Mouse (Mus musculus) large intestine, adult 2 months (tissue): ENCODE measurements around the gene Hnrnph2. TPM values are rescaled to one million over a fixed set of nuclear protein-coding genes. Genes with fewer than 3 reads are reported as not detected.

Experiments
- polyA plus RNA-seq: library from polyadenylated mRNA; depleted of rRNA; stranded (reverse); fragments of >200 nt; gene quantifications from 2 replicates; pipeline ENCODE4 v1.2.3, GENCODE M21; 2012; rRNA removed

Hnrnph2 gene
- polyA plus RNA-seq, 1 experiment: 9.3 TPM

Other genes starting within 250 kb of the Hnrnph2 start
- gene Drp2, start 196.6 kb upstream of the Hnrnph2 start, polyA plus RNA-seq: 0.30 and 0.34 TPM in 2 replicates
- not detected in 2 replicates for gene Taf7l, start 124.7 kb upstream of the Hnrnph2 start, polyA plus RNA-seq
- gene Timm8a1, start 59.3 kb upstream of the Hnrnph2 start, polyA plus RNA-seq: 3.0 and 4.0 TPM in 2 replicates
- gene Btk, start 17.6 kb upstream of the Hnrnph2 start, polyA plus RNA-seq: 2.0 and 2.1 TPM in 2 replicates
- gene Rpl36a, start 15.5 kb upstream of the Hnrnph2 start, polyA plus RNA-seq: 141 and 203 TPM in 2 replicates
- 3.9 and 4.1 TPM in 2 replicates for gene Gla, start 54 bp upstream of the Hnrnph2 start, polyA plus RNA-seq
- gene Armcx4, start 85.3 kb downstream of the Hnrnph2 start, polyA plus RNA-seq: 0.11 and 0.23 TPM in 2 replicates
- gene Armcx1, start 116.8 kb downstream of the Hnrnph2 start, polyA plus RNA-seq: 0.77 and 1.4 TPM in 2 replicates
- gene Armcx6, start 150.2 kb downstream of the Hnrnph2 start, polyA plus RNA-seq: 0.38 and 0.44 TPM in 2 replicates
- 2.9 and 3.0 TPM in 2 replicates for gene Armcx3, start 155.4 kb downstream of the Hnrnph2 start, polyA plus RNA-seq
- 2.7 and 3.5 TPM in 2 replicates for gene Armcx2, start 208.0 kb downstream of the Hnrnph2 start, polyA plus RNA-seq